11 mouse cellular contexts compared by ENCODE assay signal in the genomic region with DNA sequence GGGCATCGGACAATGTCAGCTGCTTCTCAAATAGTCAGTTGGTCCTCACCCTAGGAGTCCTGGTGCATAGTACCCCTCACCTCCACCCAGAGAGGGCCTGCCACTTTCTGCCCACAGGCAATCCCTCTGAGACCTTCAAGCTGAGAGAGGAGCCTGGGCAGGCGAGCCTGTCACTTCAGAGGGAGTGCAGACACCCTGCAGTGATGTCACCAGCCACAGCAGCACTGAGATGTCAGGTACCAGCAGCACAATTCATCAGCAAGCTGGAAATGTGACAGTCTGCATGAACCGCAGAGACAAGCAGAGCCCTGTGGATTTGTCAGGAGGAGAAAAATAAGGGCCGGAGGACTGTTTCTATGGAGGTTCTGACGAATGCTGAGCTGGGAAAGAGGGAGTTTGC.
"Had no signal": no experiment of that assay in that cellular context is flagged by ENCODE, and none has a peak within 500 bp of the region (broad histone marks: within the 10 kb centered on the region; RNA-seq: fewer than 3 reads in every experiment).

No protein-coding gene starts in this region.

- H3K36me3 ChIP-seq: limb, embryonic 15.5 days; liver, embryonic 12.5 days; neural tube, embryonic 13.5 days had no signal

- H3K27ac ChIP-seq: left cerebral cortex, adult 2 months; limb, embryonic 15.5 days; liver, embryonic 12.5 days; neural tube, embryonic 13.5 days; stomach, postnatal 0 days had no signal

- H3K9ac ChIP-seq: limb, embryonic 15.5 days; liver, embryonic 12.5 days; lung, embryonic 14.5 days; neural tube, embryonic 13.5 days had no signal

- H3K27me3 ChIP-seq: limb, embryonic 15.5 days; liver, embryonic 12.5 days; neural tube, embryonic 13.5 days had no signal

- H3K4me2 ChIP-seq: limb, embryonic 15.5 days; liver, embryonic 12.5 days; lung, embryonic 14.5 days; midbrain, embryonic 11.5 days; neural tube, embryonic 13.5 days had no signal

- H3K9me3 ChIP-seq: limb, embryonic 15.5 days; liver, embryonic 12.5 days; neural tube, embryonic 13.5 days had no signal

- H3K4me3 ChIP-seq: left cerebral cortex, adult 2 months; limb, embryonic 15.5 days; liver, embryonic 12.5 days; neural tube, embryonic 13.5 days had no signal

- ATAC-seq: liver, embryonic 12.5 days had no signal

- DNase-seq: kidney, postnatal 14 days; lung, embryonic 14.5 days; lung, postnatal 10 days; lung, postnatal 4 days; thymus, postnatal 4 days had no signal

- H3K4me1 ChIP-seq: limb, embryonic 15.5 days; liver, embryonic 12.5 days; neural tube, embryonic 13.5 days had no signal
